Mouse (Mus musculus): Measurements from ENCODE around the gene Cldn6.

DNA sequence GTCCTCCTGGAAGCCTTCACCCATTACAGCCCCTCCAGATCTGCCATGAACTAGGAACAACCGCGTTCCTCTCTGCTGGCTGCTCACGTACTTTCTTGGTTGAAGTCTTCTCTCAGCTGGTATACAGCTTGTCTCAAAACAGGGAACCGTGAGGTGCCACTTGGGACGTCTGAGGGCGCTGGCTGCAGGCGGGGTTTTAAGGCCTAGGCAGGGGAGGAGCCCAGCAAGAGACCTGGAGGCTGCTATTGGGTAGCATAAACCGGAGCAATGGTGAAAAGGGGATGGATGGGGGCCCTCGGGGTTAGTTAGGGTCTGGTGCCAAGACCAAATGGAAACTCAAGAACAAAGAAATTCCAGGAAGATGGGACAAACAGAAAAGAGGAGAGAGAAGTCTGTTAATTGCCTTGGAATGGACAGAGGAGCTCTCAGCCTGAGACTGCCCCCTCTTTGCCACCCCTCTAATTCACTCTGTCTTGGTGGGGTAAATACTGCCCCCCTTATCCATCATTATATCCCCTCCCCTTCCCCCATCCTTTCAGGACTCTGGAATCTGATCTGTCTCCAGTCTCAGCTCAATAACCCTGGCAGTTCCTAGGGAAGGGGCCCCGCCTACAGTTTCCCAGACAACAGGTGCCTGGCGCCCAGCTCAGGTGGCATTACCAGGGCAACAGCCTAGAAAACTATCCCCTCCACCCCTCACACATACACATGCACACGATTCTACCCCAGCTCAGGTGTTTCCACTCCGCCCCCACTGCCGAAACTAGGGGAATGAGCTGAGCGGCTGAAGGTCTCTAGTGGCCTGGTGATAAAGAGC lies 5.0 kb downstream of the Cldn6 start, which contains the start of gene Cldn9:
- TF ChIP-seq CTCF (IDR thresholded peaks at IDR 0.05; ENCODE audit: borderline replicate concordance, extremely low read depth, insufficient read depth, insufficient read length), result no peak
- TF ChIP-seq POLR2A (IDR thresholded peaks at IDR 0.05; ENCODE audit: borderline replicate concordance, extremely low read depth, insufficient read depth, insufficient read length, poor library complexity, severe bottlenecking), result no peak
